Mouse (Mus musculus) stomach, embryonic 16.5 days (tissue): Measurements from ENCODE around the gene Cdk2ap2. TPM values are rescaled to one million over a fixed set of nuclear protein-coding genes. Genes with fewer than 3 reads are reported as not detected.

Experiments
- ATAC-seq: fragments of 200-750 bp; cut with Nextera tagmentation; 2 replicates; pipeline ENCODE4 v1.8.0; 2017; ENCODE audit warnings: moderate number of reproducible peaks, moderate TSS enrichment; ENCODE audit not compliant: insufficient read depth, low FRiP score
- H3K27ac ChIP-seq: fragments of 300-500 bp; sonication (generic); 2 replicates; pipeline ENCODE4 v1.5.1; 2014; ENCODE audit warnings: low read length
- H3K27me3 ChIP-seq: fragments of 300-500 bp; sonication (generic); 2 replicates; pipeline ENCODE4 v1.6.1; 2014; ENCODE audit warnings: low read length, control low read depth, mixed read lengths; ENCODE audit not compliant: control insufficient read depth, insufficient read depth
- H3K36me3 ChIP-seq: fragments of 300-500 bp; sonication (generic); 2 replicates; pipeline ENCODE4 v1.6.1; 2014; ENCODE audit warnings: low read length; ENCODE audit not compliant: control insufficient read depth, insufficient read depth
- H3K4me1 ChIP-seq: fragments of 300-500 bp; sonication (generic); 2 replicates; pipeline ENCODE4 v1.6.1; 2014; ENCODE audit warnings: low read length, control low read depth, mixed read lengths; ENCODE audit not compliant: control insufficient read depth, insufficient read depth
- H3K4me2 ChIP-seq: fragments of 300-500 bp; sonication (generic); 2 replicates; pipeline ENCODE4 v1.6.1; 2014; ENCODE audit warnings: low read depth, low read length, mixed read lengths
- H3K4me3 ChIP-seq: fragments of 300-500 bp; sonication (generic); replicated peaks from 2 replicates; pipeline ENCODE4 v1.5.1; 2014; ENCODE audit warnings: mild to moderate bottlenecking, low read length
- H3K9ac ChIP-seq: fragments of 300-500 bp; sonication (generic); 2 replicates; pipeline ENCODE4 v1.6.1; 2014; ENCODE audit warnings: low read length
- H3K9me3 ChIP-seq: fragments of 300-500 bp; sonication (generic); replicated peaks from 2 replicates; pipeline ENCODE4 v1.6.1; 2016; ENCODE audit warnings: low read length, control low read depth; ENCODE audit not compliant: control insufficient read depth
- WGBS: fragments of 180-500 bp; shearing (Covaris S2); extraction: QIAGEN DNeasy Blood & Tissue Kit; methylation state at CpG from one replicate; pipeline ENCODE4 v1.1.7; 2014; 5-methylcytosine and 5-hydroxymethylcytosine counted together
- polyA plus RNA-seq: library from polyadenylated mRNA; unstranded; fragments of >200 nt; fragmentation: Nextera tagmentation; extraction: Ambion mirVana; gene quantifications from 2 replicates; pipeline ENCODE4 v1.2.1, GENCODE M21; 2015

The Cdk2ap2 gene
- polyA plus RNA-seq, 1 experiment from 2014 or later, result 115 TPM

DNA sequence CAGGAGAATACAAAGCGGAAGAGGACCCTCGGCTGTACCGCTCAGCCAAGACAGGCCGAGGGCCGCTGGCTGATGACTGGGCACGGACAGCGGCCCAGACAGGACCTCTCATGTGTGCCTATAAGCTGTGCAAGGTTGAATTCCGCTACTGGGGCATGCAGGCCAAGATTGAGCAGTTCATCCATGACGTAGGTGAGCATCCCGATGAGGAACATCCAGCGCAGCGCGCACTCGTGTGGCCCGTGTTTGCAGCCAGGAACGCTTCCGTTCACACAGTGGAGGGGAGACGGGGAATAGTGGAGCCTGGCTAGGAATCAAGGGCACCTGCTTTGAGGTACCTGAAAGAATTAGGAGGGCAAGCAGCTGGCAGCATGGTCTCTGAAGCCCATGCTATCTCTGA lies 6.3 kb downstream of the Cdk2ap2 start:
- Histone ChIP-seq H3K27ac (no peak overlapping the region), H3K4me1 (peaks cover 28% of the 10 kb centered on the region), H3K4me3 (no peak overlapping the region), H3K4me2 (no peak overlapping the region), H3K9ac (no peak overlapping the region), H3K27me3 (0 out of 2 replicates have a peak, but pooled peaks cover 4% of the 10 kb centered on the region), H3K9me3 (no peaks in the 10 kb centered on the region), H3K36me3 (no peaks in the 10 kb centered on the region)
- WGBS, result 94% methylated on average over 18 of the region's 18 CpGs
- no peak for ATAC-seq

DNA sequence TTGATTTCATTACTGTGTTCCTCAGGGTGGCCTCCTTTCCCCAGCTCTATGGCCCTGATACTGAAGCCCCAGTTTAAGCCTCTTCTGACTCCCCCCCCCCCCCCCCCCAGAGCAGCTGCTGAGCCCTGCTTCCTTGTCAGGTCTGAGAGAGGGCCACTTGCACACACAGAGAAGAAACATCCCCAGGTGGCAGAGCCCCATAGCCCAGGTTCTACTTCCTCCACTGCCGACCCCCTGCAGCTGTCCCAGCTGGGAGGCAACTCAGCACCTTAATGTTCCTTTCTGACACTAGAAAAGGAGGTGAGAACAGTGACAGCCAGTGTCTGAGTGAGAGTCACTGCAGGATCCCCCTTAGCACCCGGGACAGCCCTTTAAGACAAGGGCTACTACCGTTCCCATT lies 6.8 kb downstream of the Cdk2ap2 start:
- Histone ChIP-seq H3K4me2 (no peak overlapping the region), H3K27ac (no peak overlapping the region), H3K9me3 (no peaks in the 10 kb centered on the region), H3K4me3 (no peak overlapping the region), H3K27me3 (0 out of 2 replicates have a peak, but pooled peaks cover 4% of the 10 kb centered on the region), H3K4me1 (peaks cover 23% of the 10 kb centered on the region), H3K36me3 (no peaks in the 10 kb centered on the region), H3K9ac (no peak overlapping the region)
- WGBS, result 61% methylated on average over 3 of the region's 3 CpGs
- ATAC-seq, result no peak

DNA sequence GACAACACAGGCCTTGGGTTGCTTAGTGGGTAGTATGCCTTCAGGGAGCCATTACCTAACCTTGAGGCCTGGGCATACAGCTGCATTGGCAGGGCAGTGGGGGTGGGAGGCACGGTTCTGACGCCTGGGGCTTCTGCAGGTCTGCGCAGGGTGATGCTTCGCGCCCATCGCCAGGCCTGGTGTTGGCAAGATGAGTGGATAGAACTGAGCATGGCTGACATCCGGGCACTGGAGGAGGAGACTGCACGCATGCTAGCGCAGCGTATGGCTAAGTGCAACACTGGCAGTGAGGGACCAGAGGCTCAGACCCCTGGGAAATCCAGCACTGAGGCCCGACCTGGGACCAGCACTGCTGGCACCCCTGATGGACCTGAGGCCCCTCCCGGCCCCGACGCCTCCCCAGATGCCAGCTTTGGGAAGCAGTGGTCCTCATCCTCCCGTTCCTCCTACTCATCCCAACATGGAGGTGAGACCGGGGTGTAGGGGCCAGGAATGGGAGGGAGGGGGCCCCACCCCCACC lies 7.8 kb downstream of the Cdk2ap2 start:
- Histone ChIP-seq H3K4me1 (peaks cover 14% of the 10 kb centered on the region), H3K4me3 (no peak overlapping the region), H3K27me3 (0 out of 2 replicates have a peak, but pooled peaks cover 4% of the 10 kb centered on the region), H3K9me3 (no peaks in the 10 kb centered on the region), H3K36me3 (no peaks in the 10 kb centered on the region), H3K4me2 (no peak overlapping the region), H3K27ac (no peak overlapping the region), H3K9ac (no peak overlapping the region)
- no peak for ATAC-seq
- 89% methylated on average over 16 of the region's 16 CpGs for WGBS

DNA sequence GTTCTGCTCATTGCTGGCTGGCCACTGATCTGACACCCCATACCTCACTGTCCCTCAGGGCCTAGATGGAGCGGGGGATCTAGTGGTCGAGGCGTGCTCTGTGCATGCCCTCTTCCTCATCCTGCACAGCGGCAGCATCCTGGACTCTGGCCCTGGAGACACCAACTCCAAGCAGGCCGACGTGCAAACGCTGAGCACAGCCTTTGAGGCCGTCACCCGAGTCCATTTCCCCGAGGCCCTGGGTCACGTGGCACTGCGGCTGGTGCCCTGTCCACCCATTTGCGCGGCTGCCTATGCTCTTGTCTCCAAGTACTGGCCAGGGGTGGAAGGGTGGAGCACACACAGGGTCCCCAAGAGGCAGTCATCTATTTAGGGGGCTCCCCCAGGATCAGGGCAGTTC lies 9.7 kb downstream of the Cdk2ap2 start:
- no peaks in the 10 kb centered on the region for H3K36me3 ChIP-seq

DNA sequence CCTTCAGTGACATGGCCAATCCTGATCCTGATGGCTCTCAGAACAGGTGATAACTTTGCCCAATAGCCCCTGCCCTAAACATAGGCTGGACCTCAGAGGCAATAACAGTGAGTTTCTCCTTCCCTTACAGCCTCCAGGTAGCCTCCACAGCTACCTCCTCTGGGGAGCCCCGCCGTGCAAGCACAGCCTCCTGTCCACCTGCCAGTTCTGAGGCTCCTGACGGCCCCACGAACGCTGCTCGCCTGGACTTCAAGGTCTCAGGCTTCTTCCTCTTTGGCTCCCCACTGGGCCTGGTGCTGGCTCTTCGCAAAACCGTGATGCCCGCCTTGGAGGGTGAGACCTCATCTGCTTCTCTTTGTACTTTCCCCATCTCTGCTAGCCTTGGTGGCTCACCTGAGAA lies 11.6 kb downstream of the Cdk2ap2 start:
- H3K4me1 ChIP-seq, result no peaks in the 10 kb centered on the region; the same call in 1 of the 2 replicates
- H3K4me2 ChIP-seq, result no peak overlapping the region
- no peaks in the 10 kb centered on the region for H3K9me3 ChIP-seq
- WGBS, result 84% methylated on average over 9 of the region's 9 CpGs
- H3K27ac ChIP-seq, result no peak overlapping the region
- no peak for ATAC-seq
- H3K9ac ChIP-seq, result no peak overlapping the region
- no peaks in the 10 kb centered on the region for H3K36me3 ChIP-seq
- no peaks in the 10 kb centered on the region for H3K27me3 ChIP-seq
- no peak overlapping the region for H3K4me3 ChIP-seq

More for the DNA sequence above, 9.7 kb downstream of the Cdk2ap2 start:
- no peaks in the 10 kb centered on the region for H3K4me1 ChIP-seq
- no peak overlapping the region for H3K9ac ChIP-seq
- no peaks in the 10 kb centered on the region for H3K9me3 ChIP-seq
- ATAC-seq, result no peak
- H3K4me3 ChIP-seq, result no peak overlapping the region
- no peak overlapping the region for H3K27ac ChIP-seq
- no peak overlapping the region for H3K4me2 ChIP-seq
- no peaks in the 10 kb centered on the region for H3K27me3 ChIP-seq
- 90% methylated on average over 14 of the region's 14 CpGs for WGBS

DNA sequence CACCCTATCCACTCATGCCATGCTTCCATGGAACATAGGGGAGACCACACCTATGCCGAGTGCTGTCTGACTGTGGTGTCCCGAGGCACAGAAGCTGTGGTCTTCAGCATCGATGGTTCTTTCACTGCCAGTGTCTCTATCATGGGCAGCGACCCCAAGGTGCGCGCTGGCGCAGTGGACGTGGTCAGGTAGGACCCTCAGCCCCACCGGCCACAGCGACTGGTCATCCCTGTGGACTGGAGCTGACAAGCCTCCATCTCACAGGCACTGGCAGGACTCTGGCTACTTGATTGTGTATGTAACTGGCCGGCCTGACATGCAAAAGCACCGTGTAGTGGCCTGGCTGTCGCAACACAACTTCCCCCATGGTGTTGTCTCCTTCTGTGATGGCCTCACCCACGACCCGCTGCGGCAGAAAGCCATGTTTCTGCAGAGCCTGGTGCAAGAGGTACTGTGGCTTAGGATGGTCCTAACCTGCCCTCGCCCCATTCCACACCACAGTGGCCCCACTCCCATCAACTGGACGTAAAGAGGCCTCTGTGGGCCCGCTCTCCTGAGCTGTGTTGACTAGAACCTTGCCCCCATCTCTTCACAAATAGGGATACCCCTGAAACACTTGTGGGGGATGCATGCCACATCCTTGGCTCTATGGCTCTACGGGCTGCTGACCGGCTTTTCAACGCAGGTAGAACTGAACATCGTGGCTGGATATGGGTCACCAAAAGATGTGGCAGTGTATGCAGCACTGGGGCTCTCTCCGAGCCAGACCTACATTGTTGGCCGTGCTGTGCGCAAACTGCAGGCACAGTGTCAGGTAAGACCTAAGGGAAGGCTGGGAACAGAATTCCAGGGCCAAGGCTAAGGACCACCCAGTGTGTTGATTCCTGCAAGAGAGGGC lies 15.3 kb downstream of the Cdk2ap2 start:
- Histone ChIP-seq H3K4me2 (no peak overlapping the region), H3K27ac (no peak overlapping the region), H3K9ac (no peak overlapping the region), H3K9me3 (no peaks in the 10 kb centered on the region), H3K36me3 (peaks cover 11% of the 10 kb centered on the region), H3K4me3 (no peak overlapping the region), H3K4me1 (no peaks in the 10 kb centered on the region; the same call in 1 of the 2 replicates), H3K27me3 (no peaks in the 10 kb centered on the region)
- no peak for ATAC-seq
- WGBS, result 89% methylated on average over 26 of the region's 26 CpGs

DNA sequence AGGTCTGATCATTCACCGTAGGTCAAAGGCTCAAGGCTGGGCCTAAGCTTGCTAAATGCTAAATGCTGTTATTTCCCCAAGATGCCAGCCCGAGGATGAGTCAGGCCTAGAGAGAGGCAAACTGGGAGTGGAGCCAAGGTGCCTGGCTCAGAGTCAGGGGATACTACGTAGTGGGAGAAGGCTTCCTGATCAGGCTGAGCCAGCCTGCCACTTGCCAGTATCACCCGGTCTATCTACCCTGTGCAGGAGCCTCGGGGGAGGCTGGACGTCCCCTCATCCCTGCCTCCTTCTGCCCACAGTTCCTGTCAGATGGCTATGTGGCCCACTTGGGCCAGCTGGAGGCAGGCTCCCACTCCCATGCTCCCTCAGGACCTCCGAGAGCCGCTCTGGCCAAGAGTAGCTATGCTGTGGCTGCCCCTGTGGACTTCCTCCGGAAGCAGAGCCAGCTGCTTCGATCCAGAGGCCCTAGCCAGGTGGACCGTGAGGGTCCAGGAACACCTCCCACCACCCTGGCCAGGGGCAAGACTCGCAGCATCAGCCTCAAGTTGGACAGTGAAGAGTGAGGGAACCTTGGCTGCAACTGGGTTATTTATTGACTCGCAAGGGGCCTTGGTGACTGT lies 16.3 kb downstream of the Cdk2ap2 start:
- no peak overlapping the region for H3K4me2 ChIP-seq
- H3K36me3 ChIP-seq, result peaks cover 11% of the 10 kb centered on the region
- peak; percentile 34; the same call in 1 of the 2 replicates for ATAC-seq
- H3K9ac ChIP-seq, result peak overlapping the region; percentile 33; the same call in 1 of the 2 replicates
- H3K9me3 ChIP-seq, result no peaks in the 10 kb centered on the region
- H3K4me1 ChIP-seq, result no peaks in the 10 kb centered on the region; the same call in 1 of the 2 replicates
- no peak overlapping the region for H3K4me3 ChIP-seq
- no peaks in the 10 kb centered on the region for H3K27me3 ChIP-seq
- 66% methylated on average over 13 of the region's 13 CpGs for WGBS
- H3K27ac ChIP-seq, result peak overlapping the region; percentile 31; the same call in 1 of the 2 replicates

DNA sequence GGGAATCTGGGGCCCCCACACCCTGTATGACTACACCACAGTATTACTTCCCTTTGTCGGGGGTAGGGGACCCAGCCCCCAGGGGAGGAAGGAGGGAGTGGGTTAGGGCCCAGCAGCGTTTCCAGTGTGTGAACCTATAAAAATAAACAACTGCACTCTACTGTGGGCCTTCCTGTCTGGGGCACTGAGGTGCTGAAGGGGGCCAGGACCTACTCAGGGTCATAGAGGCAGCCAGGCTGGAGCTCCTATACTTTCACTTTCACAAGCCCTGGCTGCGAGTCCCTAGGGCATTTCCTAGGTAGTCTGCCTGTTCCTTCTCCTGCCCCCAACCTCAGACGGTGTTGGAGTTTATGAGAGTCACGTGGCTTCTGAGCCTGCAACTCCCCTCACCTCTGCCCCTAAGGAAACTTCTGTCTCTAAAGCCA lies 16.8 kb downstream of the Cdk2ap2 start:
- 36% methylated on average over 5 of the region's 5 CpGs for WGBS

DNA sequence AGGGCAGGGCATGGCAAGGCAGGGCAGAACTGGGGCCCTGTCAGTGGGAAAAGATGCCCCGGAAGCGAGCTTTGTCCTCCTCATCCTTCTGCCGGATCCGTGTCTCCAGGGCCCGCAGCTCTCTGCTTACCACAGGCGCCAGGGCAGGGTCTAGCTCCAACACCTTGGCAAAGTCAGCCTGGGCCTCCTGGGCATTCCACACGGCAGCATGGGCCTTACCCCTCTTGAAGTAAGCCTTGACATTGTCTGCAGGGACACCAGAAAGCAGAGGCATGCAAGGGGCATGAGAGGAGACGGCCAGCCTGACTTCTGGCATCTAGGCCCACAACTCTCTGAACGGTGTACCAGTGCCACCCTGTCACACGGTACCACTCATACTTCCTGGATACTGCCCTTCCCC lies 17.6 kb downstream of the Cdk2ap2 start:
- 87% methylated on average over 10 of the region's 10 CpGs for WGBS
- no peak for ATAC-seq
- H3K9ac ChIP-seq, result no peak overlapping the region
- no peaks in the 10 kb centered on the region for H3K27me3 ChIP-seq
- peaks cover 11% of the 10 kb centered on the region for H3K36me3 ChIP-seq
- no peaks in the 10 kb centered on the region for H3K9me3 ChIP-seq
- no peaks in the 10 kb centered on the region; the same call in 1 of the 2 replicates for H3K4me1 ChIP-seq
- H3K4me2 ChIP-seq, result no peak overlapping the region
- H3K27ac ChIP-seq, result no peak overlapping the region
- no peak overlapping the region for H3K4me3 ChIP-seq

More for the DNA sequence above, 16.8 kb downstream of the Cdk2ap2 start:
- H3K27ac ChIP-seq, result peak overlapping the region; percentile 31; the same call in 1 of the 2 replicates
- H3K4me1 ChIP-seq, result no peaks in the 10 kb centered on the region; the same call in 1 of the 2 replicates
- H3K4me2 ChIP-seq, result no peak overlapping the region
- H3K27me3 ChIP-seq, result no peaks in the 10 kb centered on the region
- peak overlapping the region; percentile 33 for H3K9ac ChIP-seq
- H3K4me3 ChIP-seq, result no peak overlapping the region
- 0 out of 2 replicates have a peak, but pooled peaks have one; percentile 14 for ATAC-seq
- H3K9me3 ChIP-seq, result no peaks in the 10 kb centered on the region
- peaks cover 11% of the 10 kb centered on the region for H3K36me3 ChIP-seq
